Mouse (Mus musculus): ENCODE results near the gene Spesp1. TPM values are rescaled to one million over a fixed set of nuclear protein-coding genes. Genes with fewer than 3 reads are reported as not detected.
A peak's percentile ranks its signal among the peaks of the same experiment; 100 is the strongest.

The Spesp1 gene
- not detected in 2 replicates for total RNA-seq (2012; rRNA removed)
- total RNA-seq (2014; rRNA removed) = not detected in 2 replicates
- not detected in 2 replicates for polyA plus RNA-seq (2012; ENCODE audit: insufficient read length, low read depth)

- H3K4me3 ChIP-seq (replicated peaks in 1 of 3; ENCODE audit: low read depth in 2 of 3, low read length in 2 of 3, poor library complexity in 1 of 3) = no peak within 1 kb of the TSS
- H3K36me3 ChIP-seq (replicated peaks in 1 of 2; ENCODE audit: control insufficient read depth in 1 of 2, insufficient read depth in 1 of 2, low read length in 1 of 2) = no peaks in the 10 kb centered on the region
- no peaks in the 10 kb centered on the region for H3K9me3 ChIP-seq (replicated peaks; ENCODE audit: low read length)
- no peaks in the 10 kb centered on the region for H3K79me2 ChIP-seq (replicated peaks; ENCODE audit: control insufficient read depth, extremely low read depth, insufficient read depth, poor library complexity, severe bottlenecking)
- no peak for TF ChIP-seq RCOR1 (conservative IDR thresholded peaks at IDR 0.05; ENCODE audit: low read depth, low read length)
- TF ChIP-seq ETS1 (conservative IDR thresholded peaks at IDR 0.05; ENCODE audit: low read depth, low read length) = no peak
- no peak for TF ChIP-seq USF2 (conservative IDR thresholded peaks at IDR 0.05; ENCODE audit: low read depth, low read length)
- TF ChIP-seq EP300 (IDR thresholded peaks at IDR 0.05; ENCODE audit: low read length) = no peak
- in situ Hi-C loops (cut with MboI; ENCODE audit: low pct_ligation_motif_present, low pct_unique_long_range_greater_than_20kb, low sequenced_read_pairs) = no loop called here
- H3K9ac ChIP-seq (ENCODE audit: insufficient read depth, low read depth) = no peak within 1 kb of the TSS
- no peak for DNase-seq (ENCODE audit: extremely low read depth)
- no peak within 1 kb of the TSS for H3K4me2 ChIP-seq (ENCODE audit: insufficient read depth, low read depth, poor library complexity, severe bottlenecking)
- peaks cover 5 to 28% of the 10 kb centered on the region in 2 experiments for H3K4me1 ChIP-seq (ENCODE audit: control insufficient read depth in 1 of 2, insufficient read depth in 2 of 2)
- H3K27me3 ChIP-seq (replicated peaks) = no peaks in the 10 kb centered on the region
- no peak within 1 kb of the TSS for H3K27ac ChIP-seq (ENCODE audit: insufficient read depth, low read depth)
- dilution Hi-C loops (cut with MboI; ENCODE audit: extremely low pct_ligation_motif_present, extremely low pct_unique_long_range_greater_than_20kb, low sequenced_read_pairs) = no loop called here
Observed at GRCm38 (mm10) chr9:62281991-62282390, at the start of gene Spesp1. Spesp1 (minus strand) TSS chr9:62282208.

GRCm38 (mm10) chr9:62325965-62326364 is 44.0 kb upstream of the Spesp1 start:
- no peaks in the 10 kb centered on the region for H3K27me3 ChIP-seq (replicated peaks)
- dilution Hi-C loops (cut with MboI; ENCODE audit: extremely low pct_ligation_motif_present, extremely low pct_unique_long_range_greater_than_20kb, low sequenced_read_pairs) (no loop called here), in situ Hi-C loops (cut with MboI; ENCODE audit: low pct_ligation_motif_present, low pct_unique_long_range_greater_than_20kb, low sequenced_read_pairs) (no loop called here)
- 0 out of 2 replicates have a peak, but pooled peaks cover 2% of the 10 kb centered on the region for H3K79me2 ChIP-seq (replicated peaks; ENCODE audit: control insufficient read depth, extremely low read depth, insufficient read depth, poor library complexity, severe bottlenecking)
- no peak for DNase-seq (ENCODE audit: extremely low read depth)
- no peak overlapping the region for H3K9ac ChIP-seq (ENCODE audit: insufficient read depth, low read depth)
- H3K9me3 ChIP-seq (replicated peaks; ENCODE audit: low read length) = peaks cover 9% of the 10 kb centered on the region
- no peaks in the 10 kb centered on the region for H3K36me3 ChIP-seq (replicated peaks in 1 of 2; ENCODE audit: control insufficient read depth in 1 of 2, insufficient read depth in 1 of 2, low read length in 1 of 2)
- H3K27ac ChIP-seq (ENCODE audit: insufficient read depth, low read depth) = no peak overlapping the region
- H3K4me1 ChIP-seq (ENCODE audit: control insufficient read depth in 1 of 2, insufficient read depth in 2 of 2) = no peaks in the 10 kb centered on the region
- no peak overlapping the region for H3K4me2 ChIP-seq (ENCODE audit: insufficient read depth, low read depth, poor library complexity, severe bottlenecking)
- TF ChIP-seq SIN3A (IDR thresholded peaks at IDR 0.05; ENCODE audit: low read length) (no peak), CTCF (conservative IDR thresholded peaks at IDR 0.05 in 1 of 2, IDR thresholded peaks at IDR 0.05 in 1 of 2; ENCODE audit: low read depth in 2 of 2, low read length in 2 of 2) (peak; percentile 29 to 54; a peak in 3 of 4 replicates), KAT2A (IDR thresholded peaks at IDR 0.05; ENCODE audit: insufficient replicate concordance, low read length) (no peak), ZNF384 (IDR thresholded peaks at IDR 0.05; ENCODE audit: low read depth, low read length) (no peak), PAX5 (IDR thresholded peaks at IDR 0.05; ENCODE audit: low read length) (no peak), SMC3 (IDR thresholded peaks at IDR 0.05; ENCODE audit: low read depth, low read length) (no peak)
- H3K4me3 ChIP-seq (replicated peaks in 1 of 3; ENCODE audit: low read depth in 2 of 3, low read length in 2 of 3, poor library complexity in 1 of 3) = no peak overlapping the region

- dilution Hi-C loops (cut with MboI; ENCODE audit: extremely low pct_ligation_motif_present, extremely low pct_unique_long_range_greater_than_20kb, low sequenced_read_pairs) = no loop called here
- Histone ChIP-seq H3K4me2 (ENCODE audit: insufficient read depth, low read depth, poor library complexity, severe bottlenecking) (no peak overlapping the region), H3K4me3 (replicated peaks in 1 of 3; ENCODE audit: low read depth in 2 of 3, low read length in 2 of 3, poor library complexity in 1 of 3) (no peak overlapping the region), H3K27me3 (replicated peaks) (no peaks in the 10 kb centered on the region), H3K36me3 (replicated peaks in 1 of 2; ENCODE audit: control insufficient read depth in 1 of 2, insufficient read depth in 1 of 2, low read length in 1 of 2) (no peaks in the 10 kb centered on the region), H3K27ac (ENCODE audit: insufficient read depth, low read depth) (no peak overlapping the region), H3K79me2 (replicated peaks; ENCODE audit: control insufficient read depth, extremely low read depth, insufficient read depth, poor library complexity, severe bottlenecking) (0 out of 2 replicates have a peak, but pooled peaks cover 2% of the 10 kb centered on the region), H3K9me3 (replicated peaks; ENCODE audit: low read length) (peaks cover 4% of the 10 kb centered on the region), H3K9ac (ENCODE audit: insufficient read depth, low read depth) (no peak overlapping the region), H3K4me1 (ENCODE audit: control insufficient read depth in 1 of 2, insufficient read depth in 2 of 2) (no peaks in the 10 kb centered on the region)
- TF ChIP-seq HCFC1 (IDR thresholded peaks at IDR 0.05; ENCODE audit: low read depth, low read length) = no peak
- in situ Hi-C loops (cut with MboI; ENCODE audit: low pct_ligation_motif_present, low pct_unique_long_range_greater_than_20kb, low sequenced_read_pairs) = no loop called here
- DNase-seq (ENCODE audit: extremely low read depth) = no peak
Observed at GRCm38 (mm10) chr9:62323816-62324215, 41.8 kb upstream of the Spesp1 start.
